Mouse (Mus musculus) myocyte (in vitro differentiated cells): Measurements from ENCODE around the gene Anxa1. TPM values are rescaled to one million over a fixed set of nuclear protein-coding genes. Genes with fewer than 3 reads are reported as not detected.

Experiments used
- H3K27me3 ChIP-seq: one replicate; pipeline ENCODE4 v1.6.1; 2011; ENCODE audit not compliant: control insufficient read depth, insufficient read depth, insufficient read length
- H3K36me3 ChIP-seq: one replicate; pipeline ENCODE4 v1.6.1; 2011; ENCODE audit not compliant: control insufficient read depth, insufficient read depth
- H3K4me2 ChIP-seq: one replicate; pipeline ENCODE4 v1.6.1; 2011; ENCODE audit warnings: low read depth, control low read depth
- H3K4me3 ChIP-seq: one replicate; pipeline ENCODE4 v1.5.1; 2011; ENCODE audit warnings: mild to moderate bottlenecking, control low read depth, moderate library complexity
- H3K79me2 ChIP-seq: one replicate; pipeline ENCODE4 v1.6.1; 2011; ENCODE audit not compliant: control insufficient read depth, insufficient read depth
- H3ac ChIP-seq: one replicate; pipeline ENCODE4 v1.6.1; 2011; ENCODE audit not compliant: control insufficient read depth, insufficient read length
- CEBPB ChIP-seq: IDR thresholded peaks from 2 replicates; pipeline ENCODE4 v1.6.1; 2011; ENCODE audit warnings: mild to moderate bottlenecking, moderate library complexity; ENCODE audit not compliant: poor library complexity, insufficient read depth, severe bottlenecking
- E2F4 ChIP-seq: IDR thresholded peaks from one replicate; pipeline ENCODE4 v1.6.1; 2011; ENCODE audit warnings: mild to moderate bottlenecking, control low read depth, moderate library complexity; ENCODE audit not compliant: insufficient read depth
- MAX ChIP-seq: IDR thresholded peaks from one replicate; pipeline ENCODE4 v1.6.1; 2011; ENCODE audit warnings: low read depth, mild to moderate bottlenecking, control low read depth
- MYOD1 ChIP-seq, 3 experiments: IDR thresholded peaks; one replicate each; pipeline ENCODE4 v1.6.1; 2011; ENCODE audit warnings: control low read depth in 2 of 3, low read depth in 2 of 3, mild to moderate bottlenecking in 2 of 3, moderate library complexity in 1 of 3; ENCODE audit not compliant: insufficient read length in 2 of 3, control insufficient read depth in 1 of 3
- MYOG ChIP-seq, 3 experiments: IDR thresholded peaks; one replicate each; pipeline ENCODE4 v1.6.1; 2011; ENCODE audit warnings: control low read depth in 2 of 3, low read depth in 2 of 3, mild to moderate bottlenecking in 2 of 3; ENCODE audit not compliant: insufficient read length in 2 of 3, control insufficient read depth in 1 of 3, insufficient read depth in 1 of 3
- POLR2A ChIP-seq: IDR thresholded peaks from one replicate; pipeline ENCODE4 v1.6.1; 2011; ENCODE audit warnings: low read depth, mild to moderate bottlenecking, control low read depth, moderate library complexity; ENCODE audit not compliant: insufficient read length
- POLR2AphosphoS2 ChIP-seq: IDR thresholded peaks from one replicate; pipeline ENCODE4 v1.6.1; 2011; ENCODE audit warnings: low read depth, control low read depth; ENCODE audit not compliant: insufficient read length
- REST ChIP-seq: IDR thresholded peaks from one replicate; pipeline ENCODE4 v1.6.1; 2011; ENCODE audit warnings: mild to moderate bottlenecking, control low read depth, moderate library complexity; ENCODE audit not compliant: insufficient read depth, insufficient read length
- SRF ChIP-seq: IDR thresholded peaks from one replicate; pipeline ENCODE4 v1.6.1; 2011; ENCODE audit warnings: low read depth; ENCODE audit not compliant: control insufficient read depth, insufficient read length
- TCF12 ChIP-seq: IDR thresholded peaks from one replicate; pipeline ENCODE4 v1.6.1; 2011; ENCODE audit warnings: mild to moderate bottlenecking, control low read depth; ENCODE audit not compliant: poor library complexity, insufficient read depth, severe bottlenecking
- TCF3 ChIP-seq: IDR thresholded peaks from one replicate; pipeline ENCODE4 v1.6.1; 2011; ENCODE audit warnings: low read depth, control low read depth; ENCODE audit not compliant: insufficient read length
- USF1 ChIP-seq: IDR thresholded peaks from one replicate; pipeline ENCODE4 v1.6.1; 2011; ENCODE audit warnings: low read depth, mild to moderate bottlenecking, control low read depth, moderate library complexity
- polyA plus RNA-seq: library from polyadenylated mRNA; unstranded; fragments of >200 nt; fragmentation: generic; extraction: Trizol; gene quantifications from one replicate; pipeline ENCODE4 v1.2.1, GENCODE M21; 2012; ENCODE audit warnings: missing spikeins

Gene Anxa1
- polyA plus RNA-seq, 1 experiment: 139 TPM

DNA sequence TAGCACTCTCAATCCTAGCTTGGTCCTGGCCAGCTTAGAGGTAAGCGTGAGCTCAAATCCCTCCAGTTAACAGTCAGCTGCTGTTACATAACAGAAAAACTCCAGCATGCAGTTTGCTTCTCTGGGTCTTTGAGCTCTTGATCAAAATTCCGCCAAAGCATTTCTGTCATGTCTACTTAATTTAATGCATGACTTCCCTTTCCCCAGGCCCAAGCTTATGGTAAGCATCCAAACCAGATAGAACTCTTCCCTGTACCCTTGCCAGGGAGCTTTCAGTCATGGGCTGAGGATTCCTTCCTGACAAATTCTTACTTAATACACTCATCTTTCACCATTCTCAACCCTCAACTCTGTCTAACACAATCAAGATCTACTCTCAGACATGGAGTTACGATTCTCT is 20.5 kb upstream of the Anxa1 start:
- H3ac ChIP-seq: no peak overlapping the region
- TF ChIP-seq POLR2AphosphoS2 (no peak), CEBPB (no peak), E2F4 (no peak), TCF3 (no peak), TCF12 (no peak)
- no peak overlapping the region for H3K4me2 ChIP-seq
- no peaks in the 10 kb centered on the region for H3K79me2 ChIP-seq
- H3K27me3 ChIP-seq: no peaks in the 10 kb centered on the region
- no peak overlapping the region for H3K4me3 ChIP-seq
- no peaks in the 10 kb centered on the region for H3K36me3 ChIP-seq

DNA sequence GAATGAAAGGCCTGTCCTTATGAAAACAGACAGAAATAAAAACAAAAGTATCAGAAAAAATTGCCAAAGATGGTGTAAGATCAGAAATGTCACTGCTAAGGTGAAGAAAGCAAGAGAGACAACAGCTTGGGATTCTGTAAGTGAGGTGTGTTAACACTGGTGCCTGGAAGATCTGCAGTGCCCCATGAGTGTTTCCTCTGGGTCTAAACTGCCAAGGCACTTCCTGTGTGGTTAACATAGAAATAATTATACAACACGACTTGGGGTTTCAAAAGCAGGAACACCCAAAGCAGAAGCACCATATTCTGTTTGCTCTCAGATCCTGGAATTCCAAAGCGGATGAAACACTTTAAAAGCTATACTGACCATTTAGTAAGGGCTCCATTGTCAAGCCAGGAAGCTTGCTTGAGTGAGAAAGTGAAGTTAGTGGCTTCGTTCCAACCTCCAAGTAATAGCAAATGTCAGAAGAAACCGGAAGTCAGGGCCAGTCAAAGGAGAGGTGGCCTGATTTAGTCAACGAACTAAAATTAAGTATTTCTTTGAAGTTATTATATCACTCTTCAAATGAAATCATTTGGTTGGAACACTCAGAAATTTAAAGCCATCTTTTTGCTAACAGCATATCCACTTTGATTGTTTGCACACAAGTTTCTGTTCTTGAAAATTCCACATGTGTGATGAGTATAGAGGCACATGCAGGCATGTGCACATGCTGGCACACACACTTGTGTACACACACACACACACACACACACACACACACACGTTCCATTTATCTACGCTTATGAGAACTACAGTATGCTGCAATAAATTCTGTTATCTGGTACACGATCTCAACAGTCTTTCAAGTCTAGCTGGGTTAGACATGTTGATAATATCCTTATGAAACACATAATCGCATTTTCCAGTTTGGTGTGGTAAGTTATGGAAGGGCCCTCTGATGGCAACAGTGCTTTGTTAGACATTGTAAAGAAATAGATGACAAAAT is 19.1 kb upstream of the Anxa1 start:
- no peak overlapping the region for H3ac ChIP-seq
- no peaks in the 10 kb centered on the region for H3K36me3 ChIP-seq
- TF ChIP-seq POLR2A (no peak), SRF (no peak), MYOG (IDR thresholded peaks at IDR 0.05; ENCODE audit: control insufficient read depth in 1 of 3, insufficient read depth in 1 of 3, insufficient read length in 2 of 3, low read depth in 2 of 3) (no peak), MAX (no peak), TCF3 (no peak), CEBPB (no peak), TCF12 (no peak), E2F4 (no peak), REST (no peak), USF1 (no peak), MYOD1 (IDR thresholded peaks at IDR 0.05; ENCODE audit: control insufficient read depth in 1 of 3, insufficient read length in 2 of 3, low read depth in 2 of 3) (no peak), POLR2AphosphoS2 (no peak)
- no peak overlapping the region for H3K4me3 ChIP-seq
- no peaks in the 10 kb centered on the region for H3K27me3 ChIP-seq
- H3K79me2 ChIP-seq: no peaks in the 10 kb centered on the region
- H3K4me2 ChIP-seq: peak overlapping the region; percentile 13

DNA sequence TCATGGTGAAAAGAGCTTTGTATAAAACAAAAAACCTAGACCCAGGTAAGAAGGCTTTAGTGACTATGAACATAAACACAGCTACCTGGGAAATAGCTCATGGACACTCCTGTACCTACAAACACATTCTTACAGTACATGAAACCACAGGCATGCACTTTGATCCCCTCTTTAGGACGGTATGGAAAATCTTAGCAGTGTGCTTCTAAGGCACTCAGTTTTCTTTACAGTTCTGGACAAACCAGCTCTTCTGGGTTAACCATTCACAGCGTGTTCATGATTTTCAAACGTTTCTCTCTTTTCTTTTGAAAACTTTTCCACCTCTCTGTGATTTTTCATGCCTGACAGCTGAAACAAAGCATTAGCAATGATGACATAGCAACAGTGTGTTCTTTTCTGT is 15.7 kb upstream of the Anxa1 start:
- TF ChIP-seq MAX (no peak), CEBPB (no peak), USF1 (no peak)
- no peaks in the 10 kb centered on the region for H3K36me3 ChIP-seq
- H3K27me3 ChIP-seq: no peaks in the 10 kb centered on the region
- H3K4me3 ChIP-seq: no peak overlapping the region
- H3K4me2 ChIP-seq: no peak overlapping the region
- no peaks in the 10 kb centered on the region for H3K79me2 ChIP-seq
- H3ac ChIP-seq: no peak overlapping the region

DNA sequence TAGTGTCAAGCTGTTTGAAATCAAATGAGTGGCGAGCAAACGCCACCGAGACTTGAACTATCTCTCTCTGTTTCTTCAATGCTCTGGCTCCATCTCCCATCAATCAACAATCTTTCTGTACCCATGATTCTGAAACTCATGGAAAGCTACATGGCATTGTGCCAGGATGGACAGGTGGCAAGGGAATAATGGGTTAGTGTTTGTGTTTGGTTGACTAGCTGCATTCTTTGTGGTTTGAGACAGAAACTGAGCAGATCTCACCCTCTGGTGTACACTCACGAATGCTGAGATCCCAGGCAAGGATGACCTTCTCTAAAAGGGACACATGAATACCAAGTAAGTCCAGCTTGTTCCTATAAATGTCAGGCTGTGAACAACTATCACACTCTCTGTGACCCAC is 14.3 kb upstream of the Anxa1 start:
- no peaks in the 10 kb centered on the region for H3K27me3 ChIP-seq
- H3K4me2 ChIP-seq: peak overlapping the region; percentile 44
- no peak overlapping the region for H3ac ChIP-seq
- no peaks in the 10 kb centered on the region for H3K36me3 ChIP-seq
- no peak overlapping the region for H3K4me3 ChIP-seq
- H3K79me2 ChIP-seq: no peaks in the 10 kb centered on the region
- TF ChIP-seq TCF12 (peak; percentile 28), REST (no peak), CEBPB (no peak; the same call in 1 of the 2 replicates), MYOD1 (IDR thresholded peaks at IDR 0.05; ENCODE audit: control insufficient read depth in 1 of 3, insufficient read length in 2 of 3, low read depth in 2 of 3) (peak in 2 of 3 experiments; percentile 83 to 87), MAX (no peak), USF1 (no peak), E2F4 (no peak), POLR2A (no peak), TCF3 (peak; percentile 18), POLR2AphosphoS2 (no peak), SRF (no peak), MYOG (IDR thresholded peaks at IDR 0.05; ENCODE audit: control insufficient read depth in 1 of 3, insufficient read depth in 1 of 3, insufficient read length in 2 of 3, low read depth in 2 of 3) (peak in 1 of 3 experiments; percentile 38)

DNA sequence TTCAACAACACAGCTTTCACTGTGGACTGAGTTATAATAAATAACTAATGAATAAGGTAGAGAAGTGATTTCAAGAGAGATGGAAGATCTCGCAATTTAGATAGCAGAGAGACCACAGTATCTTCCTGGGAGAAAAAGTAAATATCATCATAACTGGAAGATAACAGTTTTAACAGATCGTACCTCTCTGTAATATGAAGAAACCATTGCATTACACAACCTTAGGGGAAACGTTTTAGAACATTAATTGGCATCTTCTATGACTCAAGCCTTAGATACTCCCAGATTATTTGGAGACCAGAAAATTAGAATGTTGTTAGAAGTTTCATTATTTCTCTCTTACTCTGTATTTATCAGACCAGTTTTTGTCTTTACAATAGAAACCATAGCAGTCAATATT is 13.0 kb upstream of the Anxa1 start:
- no peak overlapping the region for H3K4me3 ChIP-seq
- H3K4me2 ChIP-seq: no peak overlapping the region
- no peak for TF ChIP-seq POLR2AphosphoS2
- TF ChIP-seq MAX: no peak
- no peak for TF ChIP-seq MYOD1 (IDR thresholded peaks at IDR 0.05; ENCODE audit: control insufficient read depth in 1 of 3, insufficient read length in 2 of 3, low read depth in 2 of 3)
- no peak for TF ChIP-seq POLR2A
- no peak for TF ChIP-seq USF1
- TF ChIP-seq REST: no peak
- no peak for TF ChIP-seq E2F4
- TF ChIP-seq TCF3: no peak
- TF ChIP-seq TCF12: no peak
- no peak for TF ChIP-seq MYOG (IDR thresholded peaks at IDR 0.05; ENCODE audit: control insufficient read depth in 1 of 3, insufficient read depth in 1 of 3, insufficient read length in 2 of 3, low read depth in 2 of 3)
- TF ChIP-seq CEBPB: no peak
- no peak for TF ChIP-seq SRF
- H3K27me3 ChIP-seq: no peaks in the 10 kb centered on the region
- no peaks in the 10 kb centered on the region for H3K36me3 ChIP-seq
- no peak overlapping the region for H3ac ChIP-seq
- H3K79me2 ChIP-seq: no peaks in the 10 kb centered on the region
